Mouse (Mus musculus) CH12.LX (cell line): ENCODE measurements at regions not wholly inside any gene's neighbourhood (a gene's known extent, or its start where the extent isn't known, plus 50 kb on each side); places are given as distances from the start of the nearest gene placed in this dataset.
A peak's percentile ranks its signal among the peaks of the same experiment; 100 is the strongest.

Experiments
- DNase-seq: peaks from one replicate; pipeline ENCODE4 v3.0.0-alpha.2; 2013; ENCODE audit errors: extremely low read depth
- H3K27ac ChIP-seq: 2 replicates; pipeline ENCODE4 v1.5.1; 2012; ENCODE audit warnings: low read depth, mild to moderate bottlenecking, control low read depth, moderate library complexity; ENCODE audit not compliant: insufficient read depth
- H3K27me3 ChIP-seq: replicated peaks from 2 replicates; pipeline ENCODE3; 2012; ENCODE audit warnings: inconsistent platforms
- H3K36me3 ChIP-seq, 2 experiments: replicated peaks in 1 of 2; 2 replicates each; pipeline versions ENCODE3 to v1.6.1; 2012; ENCODE audit warnings: inconsistent platforms in 1 of 2, low read length in 1 of 2, mild to moderate bottlenecking in 1 of 2, mixed read lengths in 1 of 2, moderate library complexity in 1 of 2; ENCODE audit not compliant: control insufficient read depth in 1 of 2, insufficient read depth in 1 of 2
- H3K4me1 ChIP-seq, 2 experiments: 2 replicates each; pipeline ENCODE4 v1.6.1; 2012; ENCODE audit warnings: inconsistent platforms in 1 of 2, moderate library complexity in 1 of 2; ENCODE audit not compliant: insufficient read depth in 2 of 2, control insufficient read depth in 1 of 2
- H3K4me2 ChIP-seq: 2 replicates; pipeline ENCODE4 v1.6.1; 2012; ENCODE audit warnings: low read depth, mild to moderate bottlenecking, control low read depth; ENCODE audit not compliant: poor library complexity, insufficient read depth, severe bottlenecking
- H3K4me3 ChIP-seq, 3 experiments: fragments of 150-350 bp in 1 of 3; sonication (generic) in 1 of 3; replicated peaks in 1 of 3; 2 replicates each; pipeline versions ENCODE3 to v1.5.1; 2011 to 2012; ENCODE audit warnings: low read depth in 2 of 3, low read length in 2 of 3, mild to moderate bottlenecking in 2 of 3, moderate library complexity in 2 of 3, control low read depth in 1 of 3, improper control_type of control experiment in 1 of 3, inconsistent platforms in 1 of 3, mixed read lengths in 1 of 3; ENCODE audit not compliant: poor library complexity in 1 of 3
- H3K79me2 ChIP-seq: replicated peaks from 2 replicates; pipeline ENCODE4 v1.6.1; 2012; ENCODE audit warnings: mild to moderate bottlenecking, moderate library complexity; ENCODE audit not compliant: control insufficient read depth, poor library complexity, insufficient read depth, severe bottlenecking; ENCODE audit errors: extremely low read depth
- H3K9ac ChIP-seq: 2 replicates; pipeline ENCODE4 v1.6.1; 2012; ENCODE audit warnings: low read depth, mild to moderate bottlenecking, control low read depth, moderate library complexity; ENCODE audit not compliant: insufficient read depth
- H3K9me3 ChIP-seq: replicated peaks from 2 replicates; pipeline ENCODE3; 2012; ENCODE audit warnings: low read length, inconsistent platforms, mixed read lengths
- BHLHE40 ChIP-seq: IDR thresholded peaks from 2 replicates; pipeline ENCODE4 v1.6.1; 2011; ENCODE audit warnings: mild to moderate bottlenecking, low read depth, low read length, improper control_type of control experiment
- ELF1 ChIP-seq: IDR thresholded peaks from 2 replicates; pipeline ENCODE4 v1.6.1; 2014; ENCODE audit warnings: low read depth, mild to moderate bottlenecking, inconsistent platforms, low read length, improper control_type of control experiment
- EP300 ChIP-seq: IDR thresholded peaks from 2 replicates; pipeline ENCODE4 v1.6.1; 2011; ENCODE audit warnings: low read length, improper control_type of control experiment
- ETS1 ChIP-seq: conservative IDR thresholded peaks from 2 replicates; pipeline ENCODE4 v1.6.1; 2012; ENCODE audit warnings: low read depth, mild to moderate bottlenecking, inconsistent platforms, low read length, improper control_type of control experiment, moderate library complexity
- HCFC1 ChIP-seq: IDR thresholded peaks from 2 replicates; pipeline ENCODE4 v1.6.1; 2012; ENCODE audit warnings: low read depth, mild to moderate bottlenecking, inconsistent platforms, low read length, improper control_type of control experiment
- IRF4 ChIP-seq: IDR thresholded peaks from 2 replicates; pipeline ENCODE4 v1.6.1; 2014; ENCODE audit warnings: low read depth, mild to moderate bottlenecking, inconsistent platforms, low read length, improper control_type of control experiment
- JUN ChIP-seq: IDR thresholded peaks from 2 replicates; pipeline ENCODE4 v1.6.1; 2011; ENCODE audit warnings: low read depth, mild to moderate bottlenecking, low read length, improper control_type of control experiment, moderate library complexity; ENCODE audit not compliant: insufficient read depth
- JUND ChIP-seq: conservative IDR thresholded peaks from 2 replicates; pipeline ENCODE4 v1.6.1; 2011; ENCODE audit warnings: low read depth, low read length, improper control_type of control experiment
- KAT2A ChIP-seq: IDR thresholded peaks from 2 replicates; pipeline ENCODE4 v1.6.1; 2012; ENCODE audit warnings: low read length, improper control_type of control experiment, inconsistent platforms; ENCODE audit not compliant: insufficient replicate concordance
- MAFK ChIP-seq: IDR thresholded peaks from 2 replicates; pipeline ENCODE4 v1.6.1; 2011; ENCODE audit warnings: low read length, improper control_type of control experiment; ENCODE audit not compliant: insufficient replicate concordance
- MAZ ChIP-seq: IDR thresholded peaks from 2 replicates; pipeline ENCODE4 v1.6.1; 2012; ENCODE audit warnings: low read depth, mild to moderate bottlenecking, inconsistent platforms, low read length, improper control_type of control experiment, moderate library complexity
- MXI1 ChIP-seq: IDR thresholded peaks from 2 replicates; pipeline ENCODE4 v1.6.1; 2011; ENCODE audit warnings: mild to moderate bottlenecking, low read depth, low read length, improper control_type of control experiment
- PAX5 ChIP-seq: IDR thresholded peaks from 2 replicates; pipeline ENCODE4 v1.6.1; 2012; ENCODE audit warnings: low read length, inconsistent platforms, mixed read lengths
- POLR2AphosphoS2 ChIP-seq: IDR thresholded peaks from 2 replicates; pipeline ENCODE4 v1.6.1; 2011; ENCODE audit warnings: low read depth, low read length, improper control_type of control experiment
- RAD21 ChIP-seq: IDR thresholded peaks from 2 replicates; pipeline ENCODE4 v1.6.1; 2011; ENCODE audit warnings: low read depth, mild to moderate bottlenecking, low read length, improper control_type of control experiment, moderate library complexity
- SIN3A ChIP-seq: IDR thresholded peaks from 2 replicates; pipeline ENCODE4 v1.6.1; 2012; ENCODE audit warnings: low read length, improper control_type of control experiment, inconsistent platforms
- TBP ChIP-seq: conservative IDR thresholded peaks from 2 replicates; pipeline ENCODE4 v1.6.1; 2011; ENCODE audit warnings: low read depth, low read length, improper control_type of control experiment
- TCF12 ChIP-seq: IDR thresholded peaks from 2 replicates; pipeline ENCODE4 v1.6.1; 2014; ENCODE audit warnings: low read depth, mild to moderate bottlenecking, inconsistent platforms, low read length, improper control_type of control experiment
- ZKSCAN1 ChIP-seq: IDR thresholded peaks from 2 replicates; pipeline ENCODE4 v1.6.1; 2012; ENCODE audit warnings: low read depth, inconsistent platforms, low read length, improper control_type of control experiment, borderline replicate concordance
- ZMIZ1 ChIP-seq: IDR thresholded peaks from 2 replicates; pipeline ENCODE4 v1.6.1; 2012; ENCODE audit warnings: low read depth, mild to moderate bottlenecking, inconsistent platforms, low read length, improper control_type of control experiment
- ZNF384 ChIP-seq: IDR thresholded peaks from 2 replicates; pipeline ENCODE4 v1.6.1; 2012; ENCODE audit warnings: low read depth, low read length, improper control_type of control experiment, inconsistent platforms
- dilution Hi-C: fragments of 300-500 bp; cut with MboI; formaldehyde crosslinking; loops from 2 replicates; pipeline ENCODE4 v1.14.3; 2020; ENCODE audit warnings: low sequenced_read_pairs; ENCODE audit not compliant: extremely low pct_unique_long_range_greater_than_20kb, extremely low pct_ligation_motif_present
- in situ Hi-C: fragments of 300-500 bp; cut with MboI; formaldehyde crosslinking; loops from 3 replicates; pipeline ENCODE4 v1.14.3; 2019; ENCODE audit warnings: low sequenced_read_pairs, low pct_ligation_motif_present, low pct_unique_long_range_greater_than_20kb, mixed read lengths

DNA sequence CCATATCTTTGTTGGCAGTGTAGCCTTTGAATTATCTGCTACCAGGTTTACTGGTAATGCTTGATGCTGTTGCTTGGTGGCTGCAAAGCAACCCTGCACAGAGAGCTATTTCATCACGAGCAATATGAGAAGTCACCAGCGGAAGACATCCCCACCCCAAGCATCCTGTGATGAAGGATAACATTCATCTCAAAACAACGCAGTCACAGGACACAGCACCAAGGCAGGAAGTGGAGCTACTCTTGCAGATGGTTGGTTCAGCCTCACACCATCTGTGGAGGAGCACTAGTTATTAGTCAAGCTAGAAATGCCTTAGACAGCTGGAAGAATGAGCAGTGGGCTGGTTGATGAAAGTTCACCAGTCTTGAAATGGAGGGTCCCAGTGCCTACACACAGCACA, 316.5 kb upstream of the Trib2 start:
- Histone ChIP-seq H3K36me3 (no peaks in the 10 kb centered on the region), H3K4me2 (no peak overlapping the region), H3K9me3 (no peaks in the 10 kb centered on the region), H3K4me3 (no peak overlapping the region), H3K4me1 (peaks cover 10 to 49% of the 10 kb centered on the region in 2 experiments), H3K79me2 (no peaks in the 10 kb centered on the region), H3K27ac (no peak overlapping the region), H3K9ac (no peak overlapping the region), H3K27me3 (no peaks in the 10 kb centered on the region)
- DNase-seq, result peak; percentile 73
- in situ Hi-C loops, result no loop called here
- TF ChIP-seq JUN (no peak), ETS1 (peak; percentile 39; the same call in 1 of the 2 replicates), ZMIZ1 (no peak), IRF4 (peak; percentile 49; the same call in 1 of the 2 replicates), TCF12 (peak; percentile 50; the same call in 1 of the 2 replicates), ZKSCAN1 (no peak), JUND (no peak), BHLHE40 (peak; percentile 52), ELF1 (peak; percentile 36; the same call in 1 of the 2 replicates), MAFK (0 out of 2 replicates have a peak, but pooled peaks have one; percentile 64), PAX5 (no peak), MAZ (no peak), EP300 (peak; percentile 67)
- dilution Hi-C loops, result no loop called here

DNA sequence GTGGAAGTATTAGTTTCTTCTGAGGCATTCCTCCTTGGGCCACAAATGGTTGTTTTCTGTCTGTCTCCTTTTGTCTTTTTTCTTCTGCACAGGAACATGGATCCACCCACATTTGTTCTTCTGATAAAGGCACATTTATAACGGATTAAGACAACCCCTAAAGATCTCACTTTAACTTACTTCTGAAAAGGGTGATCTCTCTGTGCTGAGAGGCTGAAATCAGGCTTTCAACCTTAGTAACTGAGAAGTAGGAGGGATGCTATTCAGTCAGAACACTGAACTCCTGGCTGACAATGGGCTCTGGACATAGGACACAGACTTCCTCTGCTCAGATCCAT, 315.0 kb upstream of the Trib2 start:
- no peaks in the 10 kb centered on the region for H3K27me3 ChIP-seq
- H3K4me1 ChIP-seq, result peaks cover 10 to 43% of the 10 kb centered on the region in 2 experiments
- no peak for DNase-seq
- dilution Hi-C loops (no loop called here), in situ Hi-C loops (no loop called here)
- H3K9me3 ChIP-seq, result no peaks in the 10 kb centered on the region
- H3K4me3 ChIP-seq, result no peak overlapping the region
- no peaks in the 10 kb centered on the region for H3K79me2 ChIP-seq
- TF ChIP-seq ZNF384 (no peak), PAX5 (no peak), KAT2A (no peak), MXI1 (no peak), TBP (no peak), SIN3A (no peak), POLR2AphosphoS2 (no peak), HCFC1 (no peak), RAD21 (no peak)
- TF ChIP-seq, all 38 proteins: peak for 0
- Histone ChIP-seq H3K4me2 (no peak overlapping the region), H3K36me3 (no peaks in the 10 kb centered on the region), H3K27ac (no peak overlapping the region), H3K9ac (no peak overlapping the region)
